In the genomic region with DNA sequence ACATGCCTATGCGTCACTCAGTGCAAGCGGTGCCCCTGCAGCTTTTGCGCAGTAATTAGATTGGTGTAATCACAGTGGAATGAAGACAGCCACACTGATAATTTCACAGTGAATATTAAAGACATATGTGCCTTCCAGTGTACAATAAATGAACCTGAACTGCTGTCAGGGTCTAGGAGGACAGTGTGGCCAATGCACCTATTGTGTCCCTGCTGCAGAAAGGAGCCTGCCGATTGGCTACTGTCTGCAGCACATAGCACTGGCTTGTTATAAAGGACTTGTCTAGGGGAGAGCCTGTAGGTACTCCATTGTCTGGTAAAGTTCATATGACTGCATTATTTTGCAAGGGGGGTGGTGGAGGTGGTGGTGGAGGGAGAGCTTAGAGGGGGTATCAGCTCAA, we compare ENCODE assay signal across 11 mouse cellular contexts.
DNase-seq lines count a peak whose midpoint lies in the region; ATAC-seq lines count a peak whose summit lies in the region.
"Had no signal": no experiment of that assay in that cellular context is flagged by ENCODE, and none has a peak within 500 bp of the region (broad histone marks: within the 10 kb centered on the region; RNA-seq: fewer than 3 reads in every experiment).

No protein-coding gene starts in this region.

- H3K4me3 ChIP-seq in embryonic facial prominence, embryonic 13.5 days, result peak overlapping the region; percentile 33; the same call in 1 of the 2 replicates
- peak overlapping the region; percentile 38 for H3K4me3 ChIP-seq in hindbrain, embryonic 15.5 days
- H3K4me3 ChIP-seq in midbrain, embryonic 14.5 days (replicated peaks; ENCODE audit: low read depth, low read length), result peak overlapping the region; percentile 42

- H3K27me3 ChIP-seq in embryonic facial prominence, embryonic 13.5 days, result no peaks in the 10 kb centered on the region
- H3K27me3 ChIP-seq in hindbrain, embryonic 15.5 days, result no peaks in the 10 kb centered on the region
- no peaks in the 10 kb centered on the region for H3K27me3 ChIP-seq in midbrain, embryonic 14.5 days (ENCODE audit: control insufficient read depth, insufficient read depth, low read length)
- H3K27me3 ChIP-seq: lung, embryonic 15.5 days had no signal

- peaks cover 34% of the 10 kb centered on the region for H3K4me1 ChIP-seq in embryonic facial prominence, embryonic 13.5 days
- peaks cover 2% of the 10 kb centered on the region; the same call in 1 of the 2 replicates for H3K4me1 ChIP-seq in hindbrain, embryonic 15.5 days (replicated peaks)
- H3K4me1 ChIP-seq in midbrain, embryonic 14.5 days (ENCODE audit: control insufficient read depth, insufficient read depth, low read length), result peaks cover 8% of the 10 kb centered on the region; the same call in 1 of the 2 replicates

- H3K9me3 ChIP-seq in embryonic facial prominence, embryonic 13.5 days, result no peaks in the 10 kb centered on the region
- no peaks in the 10 kb centered on the region for H3K9me3 ChIP-seq in hindbrain, embryonic 15.5 days
- no peaks in the 10 kb centered on the region for H3K9me3 ChIP-seq in midbrain, embryonic 14.5 days (ENCODE audit: control insufficient read depth, low read length)
- H3K9me3 ChIP-seq: G1E; lung, embryonic 15.5 days had no signal

- DNase-seq in cerebellum, adult 11-12 months, result peak; percentile 70
- peak; percentile 84 for DNase-seq in midbrain, embryonic 14.5 days
- DNase-seq in adrenal gland, adult 8-10 months, result no peak
- DNase-seq in spleen, adult 12 weeks (ENCODE audit: low spot score), result no peak
- no peak for DNase-seq in adrenal gland, adult 18-20 months (ENCODE audit: low spot score in 2 of 2)
- no peak for DNase-seq in heart, adult 11 months
- DNase-seq: spleen, adult 18-20 months had no signal

- WGBS in embryonic facial prominence, embryonic 13.5 days, result 38% methylated on average over 4 of the region's 4 CpGs
- WGBS in hindbrain, embryonic 15.5 days, result 27% methylated on average over 4 of the region's 4 CpGs
- WGBS in midbrain, embryonic 14.5 days, result 11% methylated on average over 4 of the region's 4 CpGs

- no peak overlapping the region for H3K9ac ChIP-seq in embryonic facial prominence, embryonic 13.5 days
- peak overlapping the region; percentile 50 for H3K9ac ChIP-seq in hindbrain, embryonic 15.5 days
- H3K9ac ChIP-seq in midbrain, embryonic 14.5 days (replicated peaks; ENCODE audit: low read length), result peak overlapping the region; percentile 74
- H3K9ac ChIP-seq: lung, embryonic 15.5 days had no signal

- no peaks in the 10 kb centered on the region for H3K36me3 ChIP-seq in embryonic facial prominence, embryonic 13.5 days
- H3K36me3 ChIP-seq in hindbrain, embryonic 15.5 days, result no peaks in the 10 kb centered on the region
- H3K36me3 ChIP-seq in midbrain, embryonic 14.5 days (ENCODE audit: control insufficient read depth, insufficient read depth, low read length), result no peaks in the 10 kb centered on the region
- H3K36me3 ChIP-seq: G1E; lung, embryonic 15.5 days had no signal

- H3K4me2 ChIP-seq in embryonic facial prominence, embryonic 13.5 days, result peak overlapping the region; percentile 57
- H3K4me2 ChIP-seq in hindbrain, embryonic 15.5 days, result peak overlapping the region; percentile 52
- H3K4me2 ChIP-seq in midbrain, embryonic 14.5 days (ENCODE audit: low read length), result peak overlapping the region; percentile 81

- ATAC-seq in embryonic facial prominence, embryonic 13.5 days (ENCODE audit: insufficient number of reproducible peaks, insufficient read depth, low FRiP score, low TSS enrichment, low read depth), result peak; percentile 62; the same call in 1 of the 2 replicates
- peak; percentile 93 for ATAC-seq in hindbrain, embryonic 15.5 days (ENCODE audit: low FRiP score, low read depth)
- peak; percentile 89 for ATAC-seq in midbrain, embryonic 14.5 days (ENCODE audit: low FRiP score, low TSS enrichment)

- H3K27ac ChIP-seq in embryonic facial prominence, embryonic 13.5 days, result 0 out of 2 replicates have a peak overlapping the region, but pooled peaks have one; percentile 39
- peak overlapping the region; percentile 95 for H3K27ac ChIP-seq in hindbrain, embryonic 15.5 days (replicated peaks)
- peak overlapping the region; percentile 97 for H3K27ac ChIP-seq in midbrain, embryonic 14.5 days (replicated peaks; ENCODE audit: low read depth, low read length)
- H3K27ac ChIP-seq: lung, embryonic 15.5 days had no signal

Comparison
In these comparisons a context has a peak if more than half of its experiments do, and no peak if none do; other contexts are left out.
1. DNase-seq: peak in cerebellum, adult 11-12 months (single experiment) and midbrain, embryonic 14.5 days (single experiment); none in adrenal gland, adult 8-10 months (single experiment), spleen, adult 12 weeks (single experiment), adrenal gland, adult 18-20 months (0 of 2) and heart, adult 11 months (single experiment).
2. H3K27ac ChIP-seq: peak in every context shown above with its lines; median percentile 97 in midbrain, embryonic 14.5 days; 95 in hindbrain, embryonic 15.5 days; 39 in embryonic facial prominence, embryonic 13.5 days.
3. Peak in every context shown above with its lines, with median percentiles within 50 percentile points of each other: ATAC-seq, H3K4me2 ChIP-seq and H3K4me3 ChIP-seq.